Mouse (Mus musculus) regulatory T cell (primary cell): ENCODE results near the gene Cog3.

Experiments used
- in situ Hi-C: fragments of 300-600 bp; cut with MboI, MseI; formaldehyde crosslinking; loops from one replicate; pipeline ENCODE4 v1.15.1; 2025; ENCODE audit warnings: high pct_unique_total_duplicates

Cog3 gene

GRCm38 (mm10) chr14:75706647-75707046 is 47.7 kb downstream of the Cog3 start:
- in situ Hi-C loops, result no loop called here

GRCm38 (mm10) chr14:75697928-75698327 is 56.4 kb downstream of the Cog3 start:
- in situ Hi-C loops, result no loop called here

- in situ Hi-C loops, result no loop called here
Observed at GRCm38 (mm10) chr14:75696096-75696495, 58.2 kb downstream of the Cog3 start.

- in situ Hi-C loops, result no loop called here
Observed at GRCm38 (mm10) chr14:75690428-75690827, 63.9 kb downstream of the Cog3 start.

- in situ Hi-C loops, result no loop called here
Observed at GRCm38 (mm10) chr14:75676316-75676715, 78.0 kb downstream of the Cog3 start.

- in situ Hi-C loops, result no loop called here
Observed at GRCm38 (mm10) chr14:75669085-75669645, 85.2 kb downstream of the Cog3 start.

- in situ Hi-C loops, result no loop called here
Observed at GRCm38 (mm10) chr14:75665430-75666180, 88.7 kb downstream of the Cog3 start.

GRCm38 (mm10) chr14:75661548-75661947 is 92.8 kb downstream of the Cog3 start:
- in situ Hi-C loops, result no loop called here

GRCm38 (mm10) chr14:75660936-75661335 is 93.4 kb downstream of the Cog3 start:
- in situ Hi-C loops, result no loop called here
